Mouse (Mus musculus) cerebellum, postnatal 4 days (tissue): ENCODE results near the gene Apoa5.
A peak's percentile ranks its signal among the peaks of the same experiment; 100 is the strongest.
"Not testable (repeated sequence)": the region's sequence is repeated elsewhere in the genome, so short reads cannot be mapped to it uniquely, and the experiment has no call there.

ENCODE experiments used
- DNase-seq, 2 experiments: peaks; one replicate each; pipeline ENCODE4 v3.0.0; 2022; ENCODE audit warnings: low spot score in 2 of 2, mixed read lengths in 1 of 2

Gene Apoa5

DNA sequence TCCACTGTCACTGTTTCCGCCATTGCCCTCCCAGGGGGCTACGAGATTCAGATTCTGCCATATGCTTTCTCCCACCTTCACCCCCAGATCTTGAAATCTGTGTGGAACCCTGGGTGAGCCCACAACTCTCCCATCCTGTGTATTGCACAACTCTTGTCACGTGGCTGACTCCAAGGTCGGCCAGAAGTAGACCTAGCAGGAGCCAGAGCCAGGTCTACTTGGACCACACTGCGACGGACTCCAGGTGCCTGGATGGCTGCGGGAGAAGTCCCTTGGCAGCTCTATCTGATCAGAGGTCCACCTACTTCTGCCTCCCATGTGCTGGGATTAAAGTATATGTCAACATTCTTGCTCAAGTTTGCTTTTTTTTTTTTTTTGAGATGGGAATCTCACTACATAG lies 7.3 kb upstream of the Apoa5 start:
- no peak for DNase-seq

DNA sequence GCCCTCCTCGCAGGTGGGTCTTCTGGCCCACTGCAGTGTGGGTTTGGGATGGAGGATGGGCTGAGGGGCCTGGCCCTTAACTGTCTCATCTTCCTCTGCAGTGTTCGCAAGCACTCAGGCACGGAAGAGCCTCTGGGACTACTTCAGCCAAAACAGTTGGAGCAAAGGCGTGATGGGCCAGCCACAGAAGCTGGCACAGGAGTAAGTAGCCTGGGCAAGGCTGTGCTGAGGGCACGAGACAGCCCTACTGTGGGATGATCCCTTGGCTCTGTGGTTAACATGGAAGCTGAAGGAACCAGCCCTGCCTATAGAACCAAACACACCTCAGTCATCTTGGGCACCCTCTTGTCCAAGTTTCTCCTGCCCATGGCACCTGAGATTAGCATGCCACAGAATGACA lies 692 bp downstream of the Apoa5 start:
- no peak for DNase-seq

DNA sequence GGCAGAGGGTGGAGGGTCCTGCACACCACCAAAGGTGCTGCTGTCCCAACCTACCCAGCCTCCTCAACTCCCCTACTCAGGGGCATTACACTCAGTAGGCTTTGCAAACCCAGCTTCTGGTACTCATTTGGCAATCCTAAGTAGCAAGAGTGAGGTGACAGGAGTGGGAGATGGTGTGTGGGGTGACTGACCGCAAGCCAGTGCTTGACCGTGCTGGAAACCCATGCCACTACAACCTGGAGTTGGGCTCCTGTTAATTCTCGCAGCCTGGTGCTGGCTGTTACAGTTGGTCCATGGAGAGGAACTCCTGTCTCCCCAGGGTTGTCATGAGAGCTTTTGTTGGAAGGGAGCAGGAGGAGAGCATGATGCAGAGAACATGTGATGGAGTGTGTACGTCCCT lies 2.3 kb downstream of the Apoa5 start:
- DNase-seq, result no peak

DNA sequence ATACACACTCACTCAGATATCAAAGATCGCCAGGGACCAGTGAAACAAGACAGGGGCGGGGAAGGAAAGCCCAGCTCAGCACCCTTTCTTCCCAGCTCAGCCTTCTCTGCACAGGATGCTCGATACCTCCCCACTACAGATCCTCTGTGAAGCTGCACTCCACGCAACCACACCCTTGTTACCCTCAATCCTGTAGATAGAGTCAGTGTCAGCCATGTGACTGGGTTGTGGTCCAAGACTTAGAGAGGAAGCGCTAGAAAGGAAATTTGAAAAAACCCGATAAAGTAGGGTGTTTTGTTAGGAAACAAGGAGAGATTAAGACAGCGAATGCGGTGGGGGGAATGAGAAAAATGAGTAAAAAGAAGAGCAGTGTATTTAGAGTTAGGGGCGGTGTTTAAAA lies 3.6 kb downstream of the Apoa5 start:
- DNase-seq, result no peak

DNA sequence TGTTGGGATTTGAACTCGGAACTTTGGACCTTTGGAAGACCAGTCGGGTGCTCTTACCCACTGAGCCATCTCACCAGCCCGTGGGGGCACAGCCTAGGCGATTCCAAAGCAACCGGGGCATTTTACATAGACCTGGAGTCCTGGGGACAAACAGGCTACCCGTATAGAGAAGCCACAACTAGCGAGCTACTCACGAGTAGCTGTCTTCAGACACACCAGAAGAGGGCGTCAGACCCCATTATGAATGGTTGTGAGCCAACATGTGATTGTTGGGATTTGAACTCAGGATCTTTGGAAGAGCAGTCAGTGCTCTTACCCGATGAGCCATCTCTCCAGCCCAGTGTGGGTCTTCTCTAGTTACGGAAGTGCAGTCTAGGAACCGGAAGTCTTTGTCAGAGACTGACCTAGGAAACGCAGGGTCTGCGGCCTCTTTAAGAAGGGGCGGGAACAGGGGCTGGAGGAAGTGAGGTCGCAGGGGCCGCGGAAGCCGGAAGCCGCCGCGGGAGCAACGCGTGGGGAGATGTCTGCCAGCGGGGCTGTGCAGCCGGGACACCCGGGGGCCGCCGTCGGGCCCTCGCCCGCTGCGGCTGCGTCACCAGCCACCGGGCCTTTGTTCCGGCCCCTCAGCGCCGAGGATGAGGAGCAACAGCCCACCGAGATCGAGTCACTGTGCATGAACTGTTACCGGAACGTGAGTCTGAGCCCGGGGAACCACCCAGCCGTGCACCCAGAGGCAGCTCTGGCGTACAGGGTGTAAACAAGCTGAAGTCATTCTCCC lies 4.4 kb downstream of the Apoa5 start, which contains the start of gene Zpr1:
Gene Zpr1, plus strand, starts transcription at position 388 of the 778 bp plus-strand sequence.
- peak; percentile 72 to 79 for DNase-seq

DNA sequence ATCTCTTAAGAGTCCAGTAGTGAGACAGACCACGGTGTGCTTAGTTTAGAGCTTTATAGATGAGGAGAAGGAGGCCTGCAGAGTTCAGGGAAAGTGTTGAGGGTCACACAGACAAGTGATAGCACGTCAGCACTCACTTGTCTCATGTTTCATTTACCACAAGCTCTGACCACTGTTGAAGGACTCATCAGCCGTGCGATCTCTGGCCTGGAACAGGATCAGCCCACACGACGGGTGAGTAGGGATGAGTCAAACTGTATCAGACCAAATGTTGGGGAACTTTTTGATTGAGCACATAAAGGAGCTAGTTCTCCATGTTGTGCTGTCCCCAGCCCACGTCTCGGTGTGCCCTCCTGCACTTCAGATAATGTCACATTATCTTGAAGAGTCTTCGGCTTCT lies 6.1 kb downstream of the Apoa5 start:
- no peak for DNase-seq

DNA sequence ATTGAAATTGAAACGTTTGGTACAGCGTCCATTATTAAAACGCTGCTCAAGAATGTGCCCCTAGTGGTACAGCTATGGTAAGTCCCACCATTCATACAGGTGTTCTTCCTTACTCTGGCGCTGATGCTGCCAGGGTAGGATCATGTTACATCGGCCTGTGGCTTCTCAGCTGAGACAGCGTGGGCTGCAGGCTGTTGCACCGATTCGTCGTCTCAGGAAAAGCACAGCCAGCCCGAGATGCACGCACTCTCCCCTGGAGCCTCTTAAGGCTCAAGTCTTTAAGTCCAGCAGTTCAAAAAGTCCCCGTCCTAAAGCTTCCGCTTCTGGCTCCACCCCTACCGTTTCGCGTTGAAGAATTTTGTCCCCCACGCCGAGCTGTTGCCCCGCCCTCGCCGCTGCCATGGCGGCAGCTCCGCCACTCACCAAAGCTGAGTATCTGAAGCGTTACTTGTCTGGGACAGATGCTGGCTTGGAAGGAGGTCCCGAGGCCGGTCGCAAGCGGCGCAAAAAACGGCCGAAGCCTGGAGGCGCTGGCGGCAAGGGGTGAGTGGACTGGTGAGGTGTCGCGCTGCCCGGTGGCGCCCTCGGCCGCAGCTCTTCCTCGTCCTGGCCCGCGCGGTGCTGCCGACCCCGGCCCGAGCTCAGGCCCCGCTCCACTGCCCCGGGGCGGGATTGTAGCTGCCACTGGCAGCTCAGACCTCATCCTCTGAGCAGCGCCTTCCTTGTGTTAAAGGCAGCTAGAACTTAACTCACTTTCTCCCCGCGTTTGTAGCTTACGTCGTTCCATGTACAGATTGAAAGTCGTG lies 14.4 kb downstream of the Apoa5 start, which contains the start of gene Bud13:
Gene Bud13, plus strand, starts transcription at position 378 of the 806 bp plus-strand sequence.
- peak; percentile 96 to 99 for DNase-seq

DNA sequence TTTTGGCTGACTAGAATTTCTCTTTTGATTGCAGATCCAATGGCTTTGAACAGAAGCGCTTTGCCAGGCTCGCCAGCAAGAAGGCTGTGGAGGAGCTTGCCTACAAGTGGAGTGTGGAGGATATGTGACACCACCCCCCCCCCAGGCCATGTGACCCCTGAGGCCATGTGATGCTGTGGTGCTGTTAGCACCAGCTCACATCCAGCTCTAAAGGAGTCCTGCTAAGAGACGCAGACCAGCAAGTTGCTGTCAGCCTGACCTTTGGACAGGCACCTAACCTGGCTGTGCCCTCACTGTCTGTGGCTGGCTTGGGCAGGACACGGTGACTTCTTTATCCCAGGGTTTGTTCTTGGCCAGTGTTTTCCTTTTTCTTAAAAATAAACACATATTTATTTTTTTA lies 29.9 kb downstream of the Apoa5 start:
- DNase-seq, result no peak

DNA sequence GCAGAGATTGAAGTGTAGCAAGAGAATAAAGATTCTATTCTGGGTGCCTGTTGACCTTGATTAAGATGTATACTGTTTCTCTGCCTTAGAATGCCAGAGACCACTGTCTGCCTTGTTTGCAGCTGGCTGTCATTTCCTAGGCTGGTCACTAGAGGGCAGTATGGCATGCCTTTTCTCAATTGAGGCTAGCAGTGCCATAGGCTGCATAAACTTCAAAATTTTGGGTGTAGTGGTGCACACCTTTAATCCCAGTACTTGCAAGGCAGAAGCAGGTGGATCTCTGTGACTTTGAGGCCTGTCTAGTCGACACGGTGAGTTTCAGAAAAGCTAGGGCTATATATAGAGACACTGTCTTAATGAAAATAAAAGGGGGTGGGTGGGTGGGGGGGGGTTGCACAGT lies 33.7 kb downstream of the Apoa5 start:
- peak in 1 of 2 experiments; percentile 69 for DNase-seq

DNA sequence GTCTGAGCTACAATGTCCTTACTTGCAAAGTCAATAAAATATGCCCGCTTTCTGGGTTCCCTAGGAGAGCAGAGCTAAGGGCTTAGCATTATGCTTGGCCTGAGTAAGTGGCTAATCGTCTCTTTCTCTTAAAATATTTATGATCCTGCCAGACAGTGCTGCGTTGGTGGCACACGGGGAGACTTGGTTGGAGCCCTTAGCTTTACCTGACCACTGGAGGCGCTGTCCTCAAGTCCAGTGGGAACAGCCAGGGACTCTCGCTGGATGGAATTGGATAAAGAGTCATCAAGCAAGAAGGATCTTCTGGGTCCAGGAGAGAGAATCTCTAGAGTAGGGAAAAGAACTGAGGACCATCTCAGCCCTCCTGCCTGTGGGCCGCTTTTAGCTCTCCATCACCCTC lies 40.7 kb downstream of the Apoa5 start:
- no peak for DNase-seq

DNA sequence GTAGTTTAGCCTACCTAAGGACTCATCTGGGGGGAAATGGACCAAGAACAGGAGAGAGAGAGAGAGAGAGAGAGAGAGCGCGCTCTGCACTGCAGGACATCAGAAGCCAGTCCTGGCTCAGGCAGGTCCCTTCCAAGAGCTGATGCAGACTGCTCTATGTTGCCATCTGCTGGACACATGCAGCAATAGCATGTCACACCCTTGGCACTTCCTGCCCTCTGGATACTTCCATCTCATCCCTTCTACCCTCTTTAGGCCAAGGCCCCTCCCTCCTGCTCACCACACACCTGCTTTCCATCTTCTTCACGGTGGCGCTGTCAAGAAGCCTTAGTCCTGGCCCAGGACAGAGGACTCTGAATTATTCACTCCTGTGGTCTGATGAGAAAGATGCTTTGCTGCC lies 46.1 kb downstream of the Apoa5 start:
- peak in 1 of 2 experiments; percentile 76 for DNase-seq

DNA sequence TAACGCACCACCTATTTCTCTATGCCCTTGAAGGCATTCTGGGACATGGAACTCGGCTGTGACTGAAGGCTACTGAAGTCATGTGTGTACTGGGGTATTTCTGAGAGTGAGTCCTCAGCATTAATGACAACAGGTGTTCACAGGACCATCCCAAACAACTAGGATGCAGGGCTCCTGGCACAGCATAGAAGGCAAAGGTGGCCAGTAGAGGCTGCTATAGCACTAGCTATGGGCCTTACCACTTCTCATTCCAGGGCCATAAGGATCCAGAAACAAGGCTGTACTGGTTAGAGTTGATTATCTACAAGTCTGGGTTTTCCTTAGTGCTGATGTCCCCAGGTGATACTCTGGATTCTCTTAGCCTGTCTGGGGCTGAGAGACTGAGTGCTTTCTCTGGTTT lies 46.5 kb downstream of the Apoa5 start:
- no peak for DNase-seq

DNA sequence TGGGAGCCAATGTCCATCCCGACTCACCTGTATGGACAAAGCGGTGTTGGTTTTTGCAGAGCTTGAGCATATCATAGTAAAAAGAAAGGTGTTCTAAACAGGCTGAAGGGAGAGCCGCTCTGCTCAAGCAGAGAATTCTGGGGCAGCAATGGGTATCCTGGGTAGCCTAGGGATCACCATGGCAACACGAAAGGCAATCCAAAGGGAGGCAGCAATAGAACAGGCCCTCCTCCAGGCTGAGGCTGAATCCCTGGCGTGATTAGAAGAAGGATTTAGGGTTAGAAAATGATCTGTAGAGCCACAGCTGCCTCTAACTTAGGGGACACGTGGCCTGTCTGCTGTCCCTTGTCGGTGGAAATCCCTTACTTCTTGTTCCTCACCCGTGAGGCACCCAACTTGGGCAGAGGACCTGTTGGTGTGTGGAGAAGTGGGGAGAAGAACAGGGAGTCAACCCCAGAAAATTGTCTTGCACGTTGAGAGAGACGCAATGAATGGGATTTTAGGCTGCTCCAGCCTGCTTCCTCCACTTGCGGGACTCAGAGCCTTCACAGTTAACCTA lies 47.5 kb downstream of the Apoa5 start:
- DNase-seq, result no peak

DNA sequence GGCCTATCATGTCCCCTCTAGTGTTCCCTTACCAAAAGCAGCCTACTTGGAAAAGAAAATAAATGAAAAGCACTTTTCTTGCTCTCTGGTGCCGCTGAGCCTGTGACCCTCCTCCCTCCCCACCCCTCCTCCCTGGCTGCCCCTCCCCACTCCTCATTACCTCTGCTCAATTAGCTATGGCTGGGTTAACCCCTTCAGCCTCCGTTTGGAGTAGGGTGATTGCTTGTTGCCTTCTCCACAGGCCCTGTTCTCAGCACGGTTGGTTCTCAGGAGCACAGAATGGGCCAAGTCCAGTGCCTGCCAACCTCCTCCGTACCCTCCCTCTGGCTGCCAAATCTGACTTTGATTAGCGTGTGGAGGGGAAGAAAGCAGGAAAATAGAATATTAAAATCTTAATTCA lies 48.0 kb downstream of the Apoa5 start:
- DNase-seq, result no peak

DNA sequence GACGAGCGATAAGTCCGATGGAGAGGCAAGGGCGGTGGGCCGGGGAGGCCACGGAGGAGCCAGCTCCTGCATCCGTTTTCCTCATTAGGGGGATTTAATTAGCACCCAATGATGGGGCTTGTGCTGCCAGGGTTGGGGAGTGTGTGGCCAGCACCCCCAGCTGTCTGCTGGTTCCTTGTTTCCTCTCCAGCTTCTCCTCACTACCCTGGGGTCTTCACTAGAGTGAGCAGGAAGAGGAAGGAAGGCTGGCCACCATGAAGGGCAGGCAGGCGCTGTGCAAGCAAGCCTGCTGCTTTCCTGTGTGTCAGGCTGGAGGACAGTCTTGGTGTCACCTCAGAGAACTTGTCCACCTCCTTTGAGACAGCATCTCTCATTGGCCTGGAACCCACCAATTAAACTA lies 48.5 kb downstream of the Apoa5 start:
- DNase-seq, result no peak

DNA sequence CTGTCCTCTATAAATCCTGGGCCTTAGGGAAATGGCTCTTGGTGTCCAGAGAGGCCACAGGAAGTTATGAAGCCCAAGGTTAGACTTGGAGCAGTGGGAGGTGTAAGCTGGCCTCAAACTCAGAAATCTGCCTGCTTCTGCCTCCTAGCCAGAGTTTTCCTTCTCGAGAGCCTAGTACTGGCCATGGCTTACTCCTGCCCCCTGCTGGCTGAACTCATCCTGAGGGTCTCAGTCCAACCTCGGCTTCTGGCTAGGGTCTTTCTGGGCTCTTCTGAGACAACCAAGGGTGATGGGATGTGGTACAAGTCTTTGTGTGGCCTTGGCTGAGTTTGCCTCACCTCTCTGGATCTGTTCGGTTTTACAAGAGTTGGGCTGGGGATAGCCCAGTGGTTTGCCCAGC lies 49.5 kb downstream of the Apoa5 start:
- DNase-seq, result no peak

DNA sequence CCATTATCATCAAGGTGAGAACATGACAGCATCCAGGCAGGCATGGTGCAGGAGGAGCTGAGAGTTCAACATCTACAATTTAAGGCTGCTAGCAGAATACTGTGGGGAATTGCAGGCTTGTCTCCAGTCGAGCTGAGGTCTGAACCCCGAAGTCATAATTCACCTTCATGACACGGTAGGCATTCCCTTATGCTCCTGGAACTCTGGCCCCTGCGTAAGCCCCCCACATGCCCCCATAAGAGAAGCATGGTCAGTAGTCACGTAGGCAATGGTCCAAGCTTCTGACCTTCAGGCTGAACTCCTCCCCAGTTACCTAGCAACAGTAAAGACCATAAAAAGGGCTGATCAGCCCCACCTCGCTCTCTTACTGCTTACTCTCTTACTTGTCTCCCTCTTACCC lies 51.5 kb downstream of the Apoa5 start, which contains the start of gene 4931429L15Rik:
Gene 4931429L15Rik, minus strand, starts transcription at position 101 of the 400 bp plus-strand sequence.
- not testable (repeated sequence) for DNase-seq

DNA sequence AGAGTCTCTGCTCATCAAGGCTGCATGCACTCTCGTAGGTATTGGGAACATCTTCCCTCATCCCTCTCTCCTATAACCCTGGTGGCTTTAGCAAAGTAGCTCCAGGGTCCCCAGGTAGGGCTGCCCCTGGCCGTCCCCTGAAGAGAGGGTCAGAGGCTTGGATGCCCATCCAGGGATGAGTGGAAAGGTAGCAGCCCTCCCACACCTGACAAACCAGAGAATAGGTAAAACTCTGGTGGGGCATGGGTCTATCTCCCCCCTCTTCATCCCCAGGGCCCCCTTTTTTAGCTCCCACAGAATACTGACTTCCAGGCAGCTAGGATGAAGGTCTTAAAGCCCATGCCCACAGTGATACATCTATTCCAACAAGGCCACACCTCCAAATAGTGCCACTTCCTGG lies 52.0 kb downstream of the Apoa5 start:
- DNase-seq, result no peak
